8 mouse cellular contexts compared by ENCODE assay signal in the genomic region with DNA sequence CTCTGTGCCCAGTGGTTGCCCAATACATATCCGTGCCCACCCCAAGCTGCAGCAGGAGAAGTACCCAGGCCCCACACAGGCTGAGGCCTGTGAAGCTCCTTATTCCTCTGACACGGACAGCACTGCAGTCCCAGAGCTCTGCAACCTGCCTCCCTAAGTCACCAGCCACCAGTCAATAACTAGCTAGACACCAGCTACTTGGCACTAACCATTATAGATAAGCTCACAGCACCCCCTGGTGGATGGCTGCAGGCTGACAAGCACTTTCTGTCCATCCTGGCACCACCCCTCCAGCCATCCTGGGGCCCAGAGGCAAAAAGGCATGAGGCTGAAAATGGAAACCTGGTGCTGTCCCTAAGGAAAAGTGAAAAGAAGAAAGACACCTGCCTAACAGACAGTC. TPM values are rescaled to one million over a fixed set of nuclear protein-coding genes. Genes with fewer than 3 reads are reported as not detected.
DNase-seq lines count a peak whose midpoint lies in the region; ATAC-seq lines count a peak whose summit lies in the region.

No protein-coding gene starts in this region.

- peak; percentile 86 for DNase-seq in 3T3-L1 (ENCODE audit: low read depth, low spot score)
- DNase-seq in adrenal gland, postnatal 10 days, result peak; percentile 95
- peak; percentile 74 for DNase-seq in embryo, embryonic 11.5 days (ENCODE audit: low read depth, low spot score)
- DNase-seq in gastrocnemius, postnatal 4 days (ENCODE audit: low spot score in 2 of 2), result peak; percentile 83 to 87
- DNase-seq in neural tube, embryonic 10.5 days (ENCODE audit: extremely low spot score, low spot score), result peak; percentile 89

- H3K27me3 ChIP-seq in kidney, embryonic 14.5 days (ENCODE audit: control insufficient read depth, insufficient read depth, low read length), result no peaks in the 10 kb centered on the region
- no peaks in the 10 kb centered on the region for H3K27me3 ChIP-seq in limb, embryonic 12.5 days
- H3K27me3 ChIP-seq in stomach, embryonic 16.5 days (ENCODE audit: control insufficient read depth, insufficient read depth, low read length), result no peaks in the 10 kb centered on the region

- whole genome bisulfite sequencing in kidney, embryonic 14.5 days, result 34% methylated on average over 2 of the region's 2 CpGs
- WGBS in limb, embryonic 12.5 days, result 37% methylated on average over 2 of the region's 2 CpGs
- 46% methylated on average over 2 of the region's 2 CpGs for WGBS in stomach, embryonic 16.5 days

- H3K9ac ChIP-seq in kidney, embryonic 14.5 days (ENCODE audit: low read depth, low read length), result no peak overlapping the region
- no peak overlapping the region for H3K9ac ChIP-seq in limb, embryonic 12.5 days (replicated peaks)
- no peak overlapping the region for H3K9ac ChIP-seq in stomach, embryonic 16.5 days (ENCODE audit: low read length)

- no peak overlapping the region for H3K4me2 ChIP-seq in kidney, embryonic 14.5 days (replicated peaks; ENCODE audit: low read depth, low read length)
- H3K4me2 ChIP-seq in limb, embryonic 12.5 days, result no peak overlapping the region
- no peak overlapping the region for H3K4me2 ChIP-seq in stomach, embryonic 16.5 days (ENCODE audit: low read depth, low read length)

- H3K27ac ChIP-seq in kidney, embryonic 14.5 days (ENCODE audit: low read depth, low read length), result no peak overlapping the region
- no peak overlapping the region for H3K27ac ChIP-seq in limb, embryonic 12.5 days
- H3K27ac ChIP-seq in stomach, embryonic 16.5 days (ENCODE audit: low read length), result no peak overlapping the region

- no peaks in the 10 kb centered on the region for H3K9me3 ChIP-seq in kidney, embryonic 14.5 days (ENCODE audit: control insufficient read depth, low read length)
- H3K9me3 ChIP-seq in limb, embryonic 12.5 days, result no peaks in the 10 kb centered on the region
- H3K9me3 ChIP-seq in stomach, embryonic 16.5 days (replicated peaks; ENCODE audit: control insufficient read depth, low read length), result no peaks in the 10 kb centered on the region

- H3K36me3 ChIP-seq in kidney, embryonic 14.5 days (ENCODE audit: control insufficient read depth, insufficient read depth, low read length), result no peaks in the 10 kb centered on the region
- H3K36me3 ChIP-seq in limb, embryonic 12.5 days, result no peaks in the 10 kb centered on the region
- H3K36me3 ChIP-seq in stomach, embryonic 16.5 days (ENCODE audit: control insufficient read depth, insufficient read depth, low read length), result no peaks in the 10 kb centered on the region

- ATAC-seq in kidney, embryonic 14.5 days (ENCODE audit: low FRiP score, low TSS enrichment), result peak; percentile 71; the same call in 1 of the 2 replicates
- 0 out of 2 replicates have a peak, but pooled peaks have one; percentile 26 for ATAC-seq in limb, embryonic 12.5 days (ENCODE audit: insufficient number of reproducible peaks, insufficient read depth, low FRiP score, low TSS enrichment, low read depth)
- ATAC-seq in stomach, embryonic 16.5 days (ENCODE audit: insufficient read depth, low FRiP score), result peak; percentile 27; the same call in 1 of the 2 replicates

- no peak overlapping the region for H3K4me3 ChIP-seq in kidney, embryonic 14.5 days (ENCODE audit: low read length)
- H3K4me3 ChIP-seq in limb, embryonic 12.5 days (replicated peaks), result no peak overlapping the region
- H3K4me3 ChIP-seq in stomach, embryonic 16.5 days (replicated peaks; ENCODE audit: low read length), result no peak overlapping the region

- H3K4me1 ChIP-seq in kidney, embryonic 14.5 days (ENCODE audit: control insufficient read depth, insufficient read depth, low read length), result no peaks in the 10 kb centered on the region
- H3K4me1 ChIP-seq in limb, embryonic 12.5 days (replicated peaks), result no peaks in the 10 kb centered on the region; the same call in 1 of the 2 replicates
- 0 out of 2 replicates have a peak, but pooled peaks cover 4% of the 10 kb centered on the region for H3K4me1 ChIP-seq in stomach, embryonic 16.5 days (ENCODE audit: control insufficient read depth, insufficient read depth, low read length)

RNA-seq across cellular contexts. Expression of a gene that starts 28.6 kb away (rescaled TPM):
- 1 to 10 TPM; 5.3 to 7.4 TPM for total RNA-seq in adrenal gland, postnatal 10 days (2021)
- 1 to 10 TPM; 5.7 to 7.9 TPM for total RNA-seq in gastrocnemius, postnatal 4 days (2021)
- 3.0 and 6.2 TPM in 2 replicates for polyA plus RNA-seq in kidney, embryonic 14.5 days (2014; fragmentation: Nextera tagmentation; extraction: Ambion mirVana)
- polyA plus RNA-seq in limb, embryonic 12.5 days (2016; fragmentation: Nextera tagmentation; extraction: Ambion mirVana), result 8.6 and 8.8 TPM in 2 replicates
- 3.3 and 4.2 TPM in 2 replicates for polyA plus RNA-seq in stomach, embryonic 16.5 days (2015; fragmentation: Nextera tagmentation; extraction: Ambion mirVana)

RNA-seq across cellular contexts. Expression of a gene that starts 48.1 kb away (rescaled TPM):
- under 1 TPM; 0.64 to 0.99 TPM for total RNA-seq in adrenal gland, postnatal 10 days (2021)
- total RNA-seq in gastrocnemius, postnatal 4 days (2021), result under 1 TPM in 1 of 2 experiments, not detected in 1; 0.44 TPM
- polyA plus RNA-seq in kidney, embryonic 14.5 days (2014; fragmentation: Nextera tagmentation; extraction: Ambion mirVana), result 0.37 and 0.53 TPM in 2 replicates
- polyA plus RNA-seq in limb, embryonic 12.5 days (2016; fragmentation: Nextera tagmentation; extraction: Ambion mirVana), result 0.70 and 0.73 TPM in 2 replicates
- polyA plus RNA-seq in stomach, embryonic 16.5 days (2015; fragmentation: Nextera tagmentation; extraction: Ambion mirVana), result 0.80 and 0.99 TPM in 2 replicates

RNA-seq across cellular contexts. Expression of a gene that starts 49.8 kb away (rescaled TPM):
- total RNA-seq in adrenal gland, postnatal 10 days (2021), result 10 to 100 TPM; 64.6 to 75.6 TPM
- total RNA-seq in gastrocnemius, postnatal 4 days (2021), result 10 to 100 TPM; 35.6 to 39.2 TPM
- polyA plus RNA-seq in kidney, embryonic 14.5 days (2014; fragmentation: Nextera tagmentation; extraction: Ambion mirVana), result 51.9 and 73.0 TPM in 2 replicates
- 58.7 and 66.4 TPM in 2 replicates for polyA plus RNA-seq in limb, embryonic 12.5 days (2016; fragmentation: Nextera tagmentation; extraction: Ambion mirVana)
- polyA plus RNA-seq in stomach, embryonic 16.5 days (2015; fragmentation: Nextera tagmentation; extraction: Ambion mirVana), result 53.5 and 54.0 TPM in 2 replicates
